ENCODE assay signal across 8 mouse cellular contexts in genomic region chr8:122433269-122433905, GRCm38 (mm10). TPM values are rescaled to one million over a fixed set of nuclear protein-coding genes. Genes with fewer than 3 reads are reported as not detected.
DNase-seq lines count a peak whose midpoint lies in the region; ATAC-seq and TF ChIP-seq lines count a peak whose summit lies in the region.

No protein-coding gene starts in this region.

- 65% methylated on average over 11 of the region's 11 CpGs for WGBS in heart, embryonic 10.5 days
- WGBS in bone marrow, adult 2 months, result 47% methylated on average over 11 of the region's 11 CpGs
- WGBS in hindbrain, embryonic 13.5 days, result 69% methylated on average over 11 of the region's 11 CpGs
- 71% methylated on average over 11 of the region's 11 CpGs for WGBS in midbrain, embryonic 11.5 days

- H3K4me3 ChIP-seq in heart, embryonic 10.5 days, result peak overlapping the region; percentile 71
- H3K4me3 ChIP-seq in bone marrow, adult 2 months (replicated peaks; ENCODE audit: control insufficient read depth, low read depth, low read length), result peak overlapping the region; percentile 90
- H3K4me3 ChIP-seq in hindbrain, embryonic 13.5 days, result no peak overlapping the region
- H3K4me3 ChIP-seq in midbrain, embryonic 11.5 days (ENCODE audit: low read depth, low read length), result no peak overlapping the region

- H3K9me3 ChIP-seq in heart, embryonic 10.5 days, result no peaks in the 10 kb centered on the region
- H3K9me3 ChIP-seq in hindbrain, embryonic 13.5 days, result no peaks in the 10 kb centered on the region; the same call in 1 of the 2 replicates
- H3K9me3 ChIP-seq in midbrain, embryonic 11.5 days (ENCODE audit: control insufficient read depth, low read length), result no peaks in the 10 kb centered on the region

- H3K27ac ChIP-seq in heart, embryonic 10.5 days, result peak overlapping the region; percentile 91
- peak overlapping the region; percentile 98 for H3K27ac ChIP-seq in bone marrow, adult 2 months (ENCODE audit: control insufficient read depth, insufficient read depth, low read depth, low read length, poor library complexity)
- no peak overlapping the region for H3K27ac ChIP-seq in hindbrain, embryonic 13.5 days
- H3K27ac ChIP-seq in midbrain, embryonic 11.5 days (ENCODE audit: low read depth, low read length), result no peak overlapping the region

- H3K36me3 ChIP-seq in heart, embryonic 10.5 days, result peaks cover 55% of the 10 kb centered on the region
- peaks cover 52% of the 10 kb centered on the region for H3K36me3 ChIP-seq in hindbrain, embryonic 13.5 days
- peaks cover 11% of the 10 kb centered on the region for H3K36me3 ChIP-seq in midbrain, embryonic 11.5 days (ENCODE audit: control insufficient read depth, insufficient read depth, low read length)

- TF ChIP-seq POLR2A in bone marrow, adult 2 months (IDR thresholded peaks at IDR 0.05; ENCODE audit: borderline replicate concordance, control insufficient read depth, low read depth, low read length), result no peak

- H3K9ac ChIP-seq in hindbrain, embryonic 13.5 days, result no peak overlapping the region
- no peak overlapping the region for H3K9ac ChIP-seq in midbrain, embryonic 11.5 days (ENCODE audit: low read length)

- peaks cover 50% of the 10 kb centered on the region for H3K4me1 ChIP-seq in heart, embryonic 10.5 days
- H3K4me1 ChIP-seq in bone marrow, adult 2 months (ENCODE audit: control insufficient read depth, insufficient read depth, low read length), result peaks cover 10% of the 10 kb centered on the region; the same call in 1 of the 2 replicates
- peaks cover 17% of the 10 kb centered on the region for H3K4me1 ChIP-seq in hindbrain, embryonic 13.5 days (replicated peaks)
- H3K4me1 ChIP-seq in midbrain, embryonic 11.5 days (ENCODE audit: control insufficient read depth, insufficient read depth, low read length), result peaks cover 14% of the 10 kb centered on the region

- intact Hi-C loops in heart, postnatal 25 days (cut with DNase I), result loop anchor here (5.0 kb wide), 1 partner anchor 56 kb away; the partner anchor contains the start of gene Zc3h18

- no peak for DNase-seq in heart, embryonic 10.5 days (ENCODE audit: low spot score)
- no peak for DNase-seq in heart, postnatal 25 days (ENCODE audit: low spot score)
- no peak for DNase-seq in midbrain, embryonic 11.5 days (ENCODE audit: low spot score, missing footprints)
- no peak for DNase-seq in testis, postnatal 10 days (ENCODE audit: low spot score)
- DNase-seq in cerebellum, adult 11-12 months, result no peak
- no peak for DNase-seq in ovary, postnatal 10 days (ENCODE audit: low spot score)

- TF ChIP-seq CTCF in bone marrow, adult 2 months (IDR thresholded peaks at IDR 0.05; ENCODE audit: control insufficient read depth, insufficient read depth, low read length), result peak; percentile 57

- peak; percentile 40; the same call in 1 of the 2 replicates for ATAC-seq in hindbrain, embryonic 13.5 days (ENCODE audit: low FRiP score)
- ATAC-seq in midbrain, embryonic 11.5 days (ENCODE audit: low FRiP score), result peak; percentile 43

- H3K4me2 ChIP-seq in hindbrain, embryonic 13.5 days, result no peak overlapping the region; the same call in 1 of the 2 replicates
- no peak overlapping the region for H3K4me2 ChIP-seq in midbrain, embryonic 11.5 days

- H3K27me3 ChIP-seq in heart, embryonic 10.5 days (ENCODE audit: insufficient read depth, poor library complexity, severe bottlenecking), result no peaks in the 10 kb centered on the region
- peaks cover 19% of the 10 kb centered on the region for H3K27me3 ChIP-seq in hindbrain, embryonic 13.5 days
- H3K27me3 ChIP-seq in midbrain, embryonic 11.5 days (ENCODE audit: control insufficient read depth, insufficient read depth, low read length), result no peaks in the 10 kb centered on the region

RNA-seq across cellular contexts. Expression of gene Cyba, which starts 0.7 kb away (rescaled TPM):
- 185 and 214 TPM in 2 replicates for polyA plus RNA-seq in heart, embryonic 10.5 days (2016; fragmentation: Nextera tagmentation; extraction: Ambion mirVana)
- total RNA-seq in heart, postnatal 25 days (2021), result 10 to 100 TPM; 39.4 to 45.3 TPM
- polyA plus RNA-seq in bone marrow, adult 2 months (2011; ENCODE audit: insufficient read depth, insufficient read length, low replicate concordance, missing spikeins), result 168 and 494 TPM in 2 replicates
- 42.7 and 46.2 TPM in 2 replicates for polyA plus RNA-seq in hindbrain, embryonic 13.5 days (2015; fragmentation: Nextera tagmentation; extraction: Ambion mirVana)
- 54.4 and 61.6 TPM in 2 replicates for polyA plus RNA-seq in midbrain, embryonic 11.5 days (2014; fragmentation: Nextera tagmentation; extraction: Ambion mirVana)

RNA-seq across cellular contexts. Expression of gene Mvd, which starts 9.8 kb away (rescaled TPM):
- 41.7 and 43.8 TPM in 2 replicates for polyA plus RNA-seq in heart, embryonic 10.5 days (2016; fragmentation: Nextera tagmentation; extraction: Ambion mirVana)
- total RNA-seq in heart, postnatal 25 days (2021), result 1 to 10 TPM; 5.3 to 5.7 TPM
- 2.4 and 6.3 TPM in 2 replicates for polyA plus RNA-seq in bone marrow, adult 2 months (2011; ENCODE audit: insufficient read depth, insufficient read length, low replicate concordance, missing spikeins)
- polyA plus RNA-seq in hindbrain, embryonic 13.5 days (2015; fragmentation: Nextera tagmentation; extraction: Ambion mirVana), result 44.7 and 48.2 TPM in 2 replicates
- polyA plus RNA-seq in midbrain, embryonic 11.5 days (2014; fragmentation: Nextera tagmentation; extraction: Ambion mirVana), result 44.3 and 48.1 TPM in 2 replicates

RNA-seq across cellular contexts. Expression of gene Il17c, which starts 11.6 kb away (rescaled TPM):
- not detected in 2 replicates for polyA plus RNA-seq in heart, embryonic 10.5 days (2016; fragmentation: Nextera tagmentation; extraction: Ambion mirVana)
- not detected for total RNA-seq in heart, postnatal 25 days (2021)
- polyA plus RNA-seq in bone marrow, adult 2 months (2011; ENCODE audit: insufficient read depth, insufficient read length, low replicate concordance, missing spikeins), result not detected in 2 replicates
- 0.28 TPM in 1 of 2 replicates, not detected in the other for polyA plus RNA-seq in hindbrain, embryonic 13.5 days (2015; fragmentation: Nextera tagmentation; extraction: Ambion mirVana)
- not detected in 2 replicates for polyA plus RNA-seq in midbrain, embryonic 11.5 days (2014; fragmentation: Nextera tagmentation; extraction: Ambion mirVana)

RNA-seq across cellular contexts. Expression of gene Snai3, which starts 27.1 kb away (rescaled TPM):
- 2.3 and 6.6 TPM in 2 replicates for polyA plus RNA-seq in heart, embryonic 10.5 days (2016; fragmentation: Nextera tagmentation; extraction: Ambion mirVana)
- total RNA-seq in heart, postnatal 25 days (2021), result 1 to 10 TPM; 2.5 to 2.7 TPM
- polyA plus RNA-seq in bone marrow, adult 2 months (2011; ENCODE audit: insufficient read depth, insufficient read length, low replicate concordance, missing spikeins), result 2.2 TPM in 1 of 2 replicates, not detected in the other
- polyA plus RNA-seq in hindbrain, embryonic 13.5 days (2015; fragmentation: Nextera tagmentation; extraction: Ambion mirVana), result not detected in 2 replicates
- not detected in 2 replicates for polyA plus RNA-seq in midbrain, embryonic 11.5 days (2014; fragmentation: Nextera tagmentation; extraction: Ambion mirVana)

RNA-seq across cellular contexts. Expression of gene Rnf166, which starts 42.5 kb away (rescaled TPM):
- polyA plus RNA-seq in heart, embryonic 10.5 days (2016; fragmentation: Nextera tagmentation; extraction: Ambion mirVana), result 37.1 and 38.8 TPM in 2 replicates
- 10 to 100 TPM; 35.8 to 38.2 TPM for total RNA-seq in heart, postnatal 25 days (2021)
- 17.4 and 32.7 TPM in 2 replicates for polyA plus RNA-seq in bone marrow, adult 2 months (2011; ENCODE audit: insufficient read depth, insufficient read length, low replicate concordance, missing spikeins)
- polyA plus RNA-seq in hindbrain, embryonic 13.5 days (2015; fragmentation: Nextera tagmentation; extraction: Ambion mirVana), result 37.1 and 37.9 TPM in 2 replicates
- 23.2 and 29.7 TPM in 2 replicates for polyA plus RNA-seq in midbrain, embryonic 11.5 days (2014; fragmentation: Nextera tagmentation; extraction: Ambion mirVana)

Comparison
In these comparisons a context has a peak if more than half of its experiments do, and no peak if none do; other contexts are left out.
1. H3K27ac ChIP-seq: peak in heart, embryonic 10.5 days (single experiment) and bone marrow, adult 2 months (single experiment); none in hindbrain, embryonic 13.5 days (single experiment) and midbrain, embryonic 11.5 days (single experiment).
2. H3K4me3 ChIP-seq: peak in heart, embryonic 10.5 days (single experiment) and bone marrow, adult 2 months (single experiment); none in hindbrain, embryonic 13.5 days (single experiment) and midbrain, embryonic 11.5 days (single experiment).